Comparison of ENCODE assay signal across 13 mouse cellular contexts in genomic region chr19:8683627-8684026, GRCm38 (mm10). TPM values are rescaled to one million over a fixed set of nuclear protein-coding genes. Genes with fewer than 3 reads are reported as not detected.
"Had no signal": no experiment of that assay in that cellular context is flagged by ENCODE, and none has a peak within 500 bp of the region (broad histone marks: within the 10 kb centered on the region; RNA-seq: fewer than 3 reads in every experiment).

No protein-coding gene starts in this region.

- H3K27ac ChIP-seq: midbrain, embryonic 10.5 days; midbrain, embryonic 13.5 days; midbrain, embryonic 15.5 days; neural tube, embryonic 13.5 days; neural tube, embryonic 15.5 days; stomach, embryonic 15.5 days; stomach, postnatal 0 days had no signal

- H3K27me3 ChIP-seq: midbrain, embryonic 15.5 days; neural tube, embryonic 13.5 days; neural tube, embryonic 15.5 days; stomach, embryonic 15.5 days had no signal

- H3K9ac ChIP-seq: lung, embryonic 14.5 days; midbrain, embryonic 13.5 days; midbrain, embryonic 15.5 days; neural tube, embryonic 13.5 days; neural tube, embryonic 15.5 days; stomach, embryonic 15.5 days had no signal

- H3K9me3 ChIP-seq: midbrain, embryonic 10.5 days; midbrain, embryonic 13.5 days; midbrain, embryonic 15.5 days; neural tube, embryonic 13.5 days; neural tube, embryonic 15.5 days; stomach, embryonic 15.5 days had no signal

- H3K4me1 ChIP-seq: midbrain, embryonic 13.5 days; midbrain, embryonic 15.5 days; neural tube, embryonic 15.5 days had no signal

- H3K4me3 ChIP-seq: midbrain, embryonic 10.5 days; midbrain, embryonic 13.5 days; midbrain, embryonic 15.5 days; myocyte; neural tube, embryonic 13.5 days; neural tube, embryonic 15.5 days; stomach, embryonic 15.5 days had no signal

- H3K4me2 ChIP-seq: lung, embryonic 14.5 days; midbrain, embryonic 13.5 days; midbrain, embryonic 15.5 days; neural tube, embryonic 13.5 days; neural tube, embryonic 15.5 days; stomach, embryonic 15.5 days had no signal

- H3K36me3 ChIP-seq: midbrain, embryonic 10.5 days; midbrain, embryonic 13.5 days; midbrain, embryonic 15.5 days; neural tube, embryonic 13.5 days; neural tube, embryonic 15.5 days; stomach, embryonic 15.5 days had no signal

RNA-seq across cellular contexts. Expression of gene Chrm1, which starts 20.0 kb away (rescaled TPM):
- total RNA-seq: megakaryocyte-erythroid progenitor cell, adult 5-6 weeks had no signal
- polyA plus RNA-seq: liver, embryonic 16.5 days; midbrain, embryonic 10.5 days; myocyte had no signal

RNA-seq across cellular contexts. Expression of gene 1700092M07Rik, which starts 56.9 kb away (rescaled TPM):
- polyA plus RNA-seq: spleen, adult 2 months; thymus, adult 2 months had no signal
